Mouse (Mus musculus) embryonic facial prominence, embryonic 12.5 days (tissue): ENCODE results near the gene Iqcm. TPM values are rescaled to one million over a fixed set of nuclear protein-coding genes. Genes with fewer than 3 reads are reported as not detected.

Experiments used
- ATAC-seq: fragments of 200-750 bp; cut with Nextera tagmentation; 2 replicates; pipeline ENCODE4 v1.8.0; 2017; ENCODE audit not compliant: insufficient number of reproducible peaks, insufficient read depth, low FRiP score, low TSS enrichment
- H3K27ac ChIP-seq: fragments of 300-500 bp; sonication (generic); 2 replicates; pipeline ENCODE4 v1.5.1; 2016; ENCODE audit warnings: mild to moderate bottlenecking
- H3K27me3 ChIP-seq: fragments of 300-500 bp; sonication (generic); 2 replicates; pipeline ENCODE4 v1.6.1; 2016; ENCODE audit warnings: mild to moderate bottlenecking, moderate library complexity
- H3K36me3 ChIP-seq: fragments of 300-500 bp; sonication (generic); 2 replicates; pipeline ENCODE4 v1.6.1; 2016; ENCODE audit warnings: mild to moderate bottlenecking
- H3K4me1 ChIP-seq: fragments of 300-500 bp; sonication (generic); 2 replicates; pipeline ENCODE4 v1.6.1; 2016
- H3K4me2 ChIP-seq: fragments of 300-500 bp; sonication (generic); replicated peaks from 2 replicates; pipeline ENCODE4 v1.6.1; 2016; ENCODE audit warnings: mild to moderate bottlenecking, moderate library complexity
- H3K4me3 ChIP-seq: fragments of 300-500 bp; sonication (generic); 2 replicates; pipeline ENCODE4 v1.5.1; 2016; ENCODE audit warnings: mild to moderate bottlenecking
- H3K9ac ChIP-seq: fragments of 300-500 bp; sonication (generic); 2 replicates; pipeline ENCODE4 v1.6.1; 2016; ENCODE audit warnings: mild to moderate bottlenecking, moderate library complexity
- H3K9me3 ChIP-seq: fragments of 300-500 bp; sonication (generic); 2 replicates; pipeline ENCODE4 v1.6.1; 2016; ENCODE audit warnings: mild to moderate bottlenecking, moderate library complexity
- WGBS: fragments of 180-500 bp; shearing (Covaris S2); methylation state at CpG from one replicate; pipeline ENCODE4 v1.1.7; 2016; 5-methylcytosine and 5-hydroxymethylcytosine counted together
- polyA plus RNA-seq: library from polyadenylated mRNA; unstranded; fragments of >200 nt; fragmentation: Nextera tagmentation; extraction: Ambion mirVana; gene quantifications from 2 replicates; pipeline ENCODE4 v1.2.1, GENCODE M21; 2016

Gene Iqcm
- polyA plus RNA-seq, 1 experiment from 2014 or later, result not detected

DNA sequence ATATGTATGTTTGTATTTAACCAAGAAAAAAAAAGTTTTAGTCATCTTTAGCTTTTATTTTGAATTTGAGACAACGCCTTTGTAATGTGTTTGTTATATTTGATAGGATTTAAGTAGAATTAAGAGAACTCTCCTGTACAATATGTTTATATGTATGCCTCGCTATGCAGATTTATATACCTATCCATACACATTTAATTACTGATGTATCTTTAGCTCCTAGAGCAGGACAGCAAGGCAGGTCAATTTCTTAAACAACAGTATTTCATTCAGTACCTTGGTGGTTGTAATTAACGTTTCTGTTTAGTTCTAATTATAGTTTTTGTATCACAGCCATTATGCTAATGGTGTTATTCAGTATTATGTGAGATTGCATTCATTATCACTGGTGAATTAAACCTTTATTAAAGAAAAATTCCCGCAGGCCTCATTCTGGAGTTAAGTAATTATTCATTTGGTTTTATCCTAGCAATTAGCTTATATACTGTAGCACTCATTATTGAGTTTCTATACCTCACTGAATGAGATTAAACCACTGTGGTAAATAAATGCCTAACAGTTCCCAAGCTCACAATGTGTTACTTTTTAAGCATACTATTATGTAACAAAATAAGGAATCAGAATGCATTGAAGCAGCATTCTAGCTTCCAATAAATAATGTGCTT is 380.1 kb downstream of the Iqcm start:
- Histone ChIP-seq H3K36me3 (no peaks in the 10 kb centered on the region), H3K27me3 (no peaks in the 10 kb centered on the region), H3K9ac (no peak overlapping the region), H3K27ac (no peak overlapping the region), H3K4me2 (no peak overlapping the region), H3K9me3 (no peaks in the 10 kb centered on the region), H3K4me1 (no peaks in the 10 kb centered on the region), H3K4me3 (no peak overlapping the region)
- ATAC-seq, result no peak
- WGBS, result 80% methylated on average over 4 of the region's 4 CpGs

DNA sequence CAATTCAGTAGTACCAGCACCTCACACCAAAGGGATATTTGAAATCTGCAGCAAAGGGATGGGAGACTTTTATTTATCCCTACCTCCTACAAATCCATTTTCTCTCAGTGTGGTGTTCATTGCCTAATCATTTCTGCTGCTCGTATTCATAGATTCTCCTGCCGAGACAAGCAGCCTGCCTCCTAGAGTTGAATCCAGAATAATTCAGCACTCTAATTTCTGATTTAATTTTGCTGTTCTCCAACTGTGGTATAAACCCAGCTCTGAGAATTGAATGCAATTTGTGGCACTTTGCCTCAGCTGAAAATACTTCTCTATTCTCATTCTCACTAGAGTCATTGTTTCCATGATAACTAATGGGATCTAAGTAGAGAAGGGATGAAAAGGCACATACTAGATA is 386.8 kb downstream of the Iqcm start:
- no peaks in the 10 kb centered on the region for H3K4me1 ChIP-seq
- H3K36me3 ChIP-seq, result no peaks in the 10 kb centered on the region
- WGBS, result 83% methylated on average over 2 of the region's 2 CpGs
- H3K9ac ChIP-seq, result no peak overlapping the region
- H3K9me3 ChIP-seq, result no peaks in the 10 kb centered on the region
- H3K27me3 ChIP-seq, result no peaks in the 10 kb centered on the region
- no peak overlapping the region for H3K27ac ChIP-seq
- H3K4me2 ChIP-seq, result no peak overlapping the region
- no peak for ATAC-seq
- no peak overlapping the region for H3K4me3 ChIP-seq

DNA sequence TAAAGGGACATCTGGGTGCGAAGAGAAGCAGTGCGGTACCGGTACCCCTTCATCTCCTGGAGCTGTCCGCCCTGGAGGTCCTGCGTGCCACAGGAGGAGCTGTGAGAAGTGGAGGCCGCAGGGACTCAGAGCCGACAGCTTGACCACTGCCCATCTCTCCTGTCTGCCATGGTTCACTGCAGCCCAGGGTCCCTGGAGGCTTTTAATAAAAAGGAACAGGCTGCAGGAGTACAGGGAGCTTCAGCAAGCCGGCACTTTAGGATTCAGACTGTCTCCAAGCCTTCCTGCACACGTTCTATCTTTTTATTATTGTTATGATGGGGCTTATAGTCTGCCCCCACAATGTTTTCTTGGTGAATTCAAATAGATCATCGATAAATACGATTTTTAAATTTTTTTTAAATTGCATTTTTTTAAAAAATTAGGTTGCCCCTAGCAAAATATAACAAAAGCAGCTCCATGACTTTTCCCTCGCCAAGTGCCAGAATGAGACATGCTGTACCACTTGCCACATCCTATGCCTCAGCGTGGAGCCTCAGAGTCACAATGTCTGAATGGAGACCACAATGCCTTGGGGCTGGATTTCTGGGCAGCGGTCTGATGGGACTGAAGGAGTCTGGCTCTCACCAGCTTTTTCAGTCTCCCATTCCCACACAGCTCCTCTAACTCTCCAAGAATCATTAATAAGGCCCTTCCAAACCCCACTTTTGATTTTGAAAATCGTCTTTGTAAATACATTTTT is 469.3 kb downstream of the Iqcm start:
- no peak for ATAC-seq
- Histone ChIP-seq H3K4me3 (no peak overlapping the region), H3K36me3 (no peaks in the 10 kb centered on the region), H3K27ac (no peak overlapping the region), H3K9ac (no peak overlapping the region), H3K9me3 (no peaks in the 10 kb centered on the region), H3K27me3 (no peaks in the 10 kb centered on the region), H3K4me2 (no peak overlapping the region), H3K4me1 (no peaks in the 10 kb centered on the region)
- WGBS, result 60% methylated on average over 15 of the region's 15 CpGs

DNA sequence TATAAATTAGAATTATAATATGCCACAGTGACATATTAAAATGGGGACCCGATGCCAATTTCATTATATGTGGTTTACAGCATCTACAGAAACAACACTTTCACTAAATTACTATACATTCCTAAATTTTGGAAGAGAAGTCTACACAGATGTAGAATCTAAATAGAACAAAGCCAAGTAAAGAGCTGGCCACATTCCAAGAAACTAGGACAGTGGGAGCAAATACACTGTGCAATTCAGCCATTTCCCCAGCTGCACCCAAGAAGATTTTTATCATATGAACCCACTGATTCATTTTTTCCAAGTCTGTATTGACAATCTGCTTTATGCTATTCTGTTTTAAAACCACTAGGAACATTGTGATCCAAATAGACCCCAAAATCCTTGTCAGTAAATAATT is 500.7 kb downstream of the Iqcm start:
- Histone ChIP-seq H3K27ac (no peak overlapping the region), H3K36me3 (no peaks in the 10 kb centered on the region), H3K4me3 (no peak overlapping the region), H3K4me2 (no peak overlapping the region), H3K9ac (no peak overlapping the region), H3K27me3 (no peaks in the 10 kb centered on the region), H3K9me3 (no peaks in the 10 kb centered on the region), H3K4me1 (no peaks in the 10 kb centered on the region)
- no peak for ATAC-seq
- 79% methylated on average over 1 of the region's 1 CpGs for WGBS

DNA sequence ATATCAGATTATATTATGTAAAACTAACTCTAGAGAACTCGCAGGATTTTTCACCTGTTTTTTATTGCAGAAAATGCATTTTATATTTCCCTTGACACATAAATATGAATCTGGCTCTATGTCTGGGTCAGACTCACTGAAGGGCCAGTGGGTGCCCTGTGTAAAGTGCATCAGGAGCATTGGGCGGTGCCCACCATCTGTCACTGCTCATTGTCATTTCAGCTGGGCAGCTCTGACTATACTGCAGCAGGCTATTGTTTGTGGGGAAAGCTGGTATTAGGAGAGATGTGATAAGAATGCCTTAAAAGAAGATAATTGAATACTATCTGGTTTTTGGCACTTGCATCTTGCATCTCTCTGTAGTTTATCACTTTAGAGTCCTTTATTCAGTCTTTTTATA is 507.5 kb downstream of the Iqcm start:
- Histone ChIP-seq H3K27ac (no peak overlapping the region), H3K9ac (no peak overlapping the region), H3K4me3 (no peak overlapping the region), H3K27me3 (no peaks in the 10 kb centered on the region), H3K4me1 (no peaks in the 10 kb centered on the region), H3K9me3 (no peaks in the 10 kb centered on the region), H3K4me2 (no peak overlapping the region), H3K36me3 (no peaks in the 10 kb centered on the region)
- no peak for ATAC-seq
- WGBS, result 86% methylated on average over 2 of the region's 2 CpGs

DNA sequence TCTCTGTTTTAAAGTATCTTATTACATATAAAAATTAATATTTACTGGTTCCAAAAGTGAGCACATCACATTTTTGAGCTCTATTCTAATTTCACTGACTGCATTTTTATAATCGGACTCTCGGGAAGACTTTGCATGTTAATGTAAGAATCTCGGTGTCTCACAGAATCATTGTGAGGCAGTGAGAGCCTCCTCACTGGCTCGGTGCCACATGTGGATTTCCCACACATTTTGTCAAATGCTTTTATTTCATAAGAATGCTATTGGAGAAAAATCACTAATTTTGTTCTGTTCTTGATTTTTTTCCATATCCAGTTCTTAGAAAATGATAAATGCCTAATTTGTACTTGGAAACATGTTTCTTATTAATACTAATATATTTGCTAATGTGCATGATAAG is 570.0 kb downstream of the Iqcm start:
- Histone ChIP-seq H3K36me3 (no peaks in the 10 kb centered on the region), H3K9ac (no peak overlapping the region), H3K4me2 (no peak overlapping the region), H3K4me1 (no peaks in the 10 kb centered on the region), H3K27ac (no peak overlapping the region), H3K4me3 (no peak overlapping the region), H3K27me3 (no peaks in the 10 kb centered on the region), H3K9me3 (no peaks in the 10 kb centered on the region)
- no peak for ATAC-seq
- WGBS, result 88% methylated on average over 4 of the region's 4 CpGs

Other genes with a start within 250 kb of the Iqcm start
- 0.41 and 0.84 TPM in 2 replicates for gene Rasd2, start 234.8 kb upstream of the Iqcm start, polyA plus RNA-seq
- gene Gm10358, start 42.1 kb upstream of the Iqcm start, polyA plus RNA-seq, result not detected in 2 replicates